Mouse (Mus musculus): ENCODE measurements around the gene Ndp. TPM values are rescaled to one million over a fixed set of nuclear protein-coding genes. Genes with fewer than 3 reads are reported as not detected.

The Ndp gene
- total RNA-seq (2021) = 1 to 10 TPM; 6.6 to 9.1 TPM

DNA sequence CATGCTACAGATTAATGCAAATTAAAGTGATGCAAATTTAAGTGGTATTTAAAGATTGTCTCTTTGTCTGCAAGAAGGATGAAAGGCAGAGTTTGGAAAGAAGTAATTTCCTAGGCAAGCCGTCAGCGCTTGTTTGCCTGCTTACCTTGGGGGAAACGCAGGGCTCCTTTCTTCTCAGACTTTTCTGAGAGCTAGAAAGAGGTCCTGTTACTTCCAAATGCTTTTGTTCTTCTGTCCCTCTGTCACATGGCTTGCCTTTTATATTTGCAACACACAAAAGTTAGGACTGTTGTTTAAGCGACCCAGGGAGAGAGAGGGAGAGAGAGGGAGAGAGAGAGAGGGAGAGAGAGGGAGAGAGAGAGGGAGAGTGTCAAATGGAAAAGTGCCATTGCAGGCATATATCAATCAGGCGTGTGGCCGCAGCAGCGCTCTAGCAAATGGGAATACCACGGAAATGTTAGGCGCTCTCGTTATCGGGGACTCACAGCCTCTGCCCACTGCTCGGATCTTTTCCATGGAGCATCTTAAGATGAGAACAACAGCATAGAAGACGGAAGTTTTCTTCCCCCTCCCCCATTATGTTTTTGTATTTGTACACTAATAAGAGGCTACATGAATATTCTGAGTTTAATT is at the start of gene Ndp:
Ndp (minus strand) TSS at position 534 of the 633 bp plus-strand sequence.
- no peak for DNase-seq
- intact Hi-C loops (cut with DNase I) = no loop called here

DNA sequence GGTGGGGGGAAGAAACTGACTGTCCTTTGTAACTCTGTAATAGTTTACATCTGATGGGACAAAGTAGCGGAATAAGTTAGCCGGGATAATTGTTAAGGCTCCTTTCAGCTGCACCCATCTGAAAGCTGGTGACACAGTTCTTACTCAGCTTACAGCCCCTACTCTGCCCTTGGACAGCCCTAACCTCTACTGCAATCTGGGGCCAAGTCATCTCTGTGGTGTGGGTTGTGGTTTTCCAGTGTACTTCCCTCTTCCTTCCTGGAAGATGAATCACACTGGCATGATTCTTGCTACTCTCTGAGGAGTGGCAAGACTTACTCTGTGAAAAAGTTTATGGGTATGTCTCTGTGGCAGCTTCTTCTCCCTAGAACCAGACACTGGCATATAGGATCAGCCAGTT is 43.2 kb upstream of the Ndp start:
- intact Hi-C loops (cut with DNase I) = no loop called here
- no peak for DNase-seq

- intact Hi-C loops (cut with DNase I) = no loop called here
Measured at GRCm38 (mm10) chrX:16918006-16918405, 6.4 kb upstream of the Ndp start.

GRCm38 (mm10) chrX:16913118-16913517 is 1.5 kb upstream of the Ndp start:
- DNase-seq = no peak
- intact Hi-C loops (cut with DNase I) = no loop called here

More at GRCm38 (mm10) chrX:16918006-16918405, 6.4 kb upstream of the Ndp start:
- no peak for DNase-seq

DNA sequence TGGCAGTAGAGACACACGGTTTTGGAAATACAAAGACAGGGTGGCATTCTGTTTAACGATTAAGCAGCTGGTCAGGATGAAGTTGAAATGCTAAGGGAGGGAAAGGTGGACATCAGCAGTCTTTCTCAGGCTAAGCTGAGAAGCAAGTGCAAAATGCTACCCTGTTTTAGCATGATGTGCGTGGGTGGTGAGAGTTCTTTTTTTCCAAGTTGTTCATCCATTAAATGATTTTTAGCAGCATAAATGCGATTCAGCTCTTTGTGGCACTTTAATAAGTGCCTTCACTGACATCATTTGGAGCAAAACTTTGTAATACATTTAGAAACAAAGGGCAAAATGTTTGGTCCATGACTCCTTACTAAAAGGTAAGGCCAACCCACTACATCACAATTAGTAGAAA is 337 bp upstream of the Ndp start:
- intact Hi-C loops (cut with DNase I) = no loop called here
- no peak for DNase-seq

GRCm38 (mm10) chrX:16910211-16911095 is 1.1 kb downstream of the Ndp start:
- DNase-seq = no peak
- intact Hi-C loops (cut with DNase I) = no loop called here

DNA sequence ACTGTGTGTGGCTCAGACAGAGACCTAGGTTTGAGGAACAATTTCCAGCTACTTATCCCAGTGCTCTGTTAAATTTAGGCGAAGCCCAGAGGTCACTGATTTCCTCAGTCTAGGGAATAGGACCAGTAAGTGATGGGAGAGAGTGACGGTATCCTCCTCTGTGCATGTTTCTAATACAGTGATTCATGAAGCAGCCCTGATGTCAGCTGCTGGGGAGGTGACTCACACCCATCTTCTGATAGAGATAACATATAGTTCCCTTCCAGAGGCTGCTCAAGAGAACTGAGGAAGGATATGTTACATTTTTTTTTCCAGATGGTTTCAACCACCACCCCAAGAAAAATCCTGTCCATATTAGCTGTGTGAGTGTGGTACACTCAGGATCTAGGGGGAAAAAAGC is 2.9 kb downstream of the Ndp start:
- DNase-seq = no peak
- intact Hi-C loops (cut with DNase I) = no loop called here

- intact Hi-C loops (cut with DNase I) = no loop called here
- DNase-seq = no peak
Measured at GRCm38 (mm10) chrX:16907554-16907953, 4.0 kb downstream of the Ndp start.

DNA sequence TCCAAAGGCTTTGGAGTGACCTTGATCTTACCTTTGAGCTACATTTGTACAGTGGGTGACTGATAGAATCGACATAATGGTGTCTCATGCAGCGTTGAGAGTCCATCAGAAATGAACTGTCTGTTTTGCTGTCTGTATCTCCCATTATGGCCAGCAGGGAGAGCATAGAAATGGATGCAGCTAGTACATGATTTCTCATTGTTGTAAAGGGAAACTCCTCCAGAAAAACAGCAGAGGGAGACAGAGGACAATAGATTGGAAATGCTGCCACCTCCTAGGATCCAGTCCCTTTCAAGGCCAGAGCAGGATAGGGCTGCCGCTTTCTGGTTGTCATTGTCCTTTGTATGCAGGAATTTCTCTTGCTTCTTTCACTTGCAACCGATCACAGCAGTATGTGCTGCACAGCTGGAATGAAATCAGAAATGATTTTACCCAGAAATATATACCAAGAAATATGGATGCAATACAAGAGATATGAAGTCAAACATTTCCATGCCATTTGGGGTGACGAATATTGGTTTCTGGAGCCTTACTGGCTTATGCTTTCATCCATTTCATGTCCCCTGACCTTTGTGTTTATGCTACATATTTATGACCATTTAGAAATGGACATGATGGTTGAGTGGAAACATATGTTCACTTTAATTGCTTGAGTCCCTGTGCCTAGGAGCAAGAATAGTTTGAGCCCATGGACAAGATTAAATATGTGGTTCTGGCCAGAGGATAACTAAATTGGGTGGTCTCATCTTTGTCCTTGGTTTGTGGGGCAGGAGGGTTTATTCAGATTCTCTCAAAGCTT is 17.0 kb downstream of the Ndp start:
- DNase-seq = no peak
- intact Hi-C loops (cut with DNase I) = loop anchor here (5.0 to 10.0 kb wide), 2 partner anchors 318 to 1360 kb away; no protein-coding TSS in a partner anchor

GRCm38 (mm10) chrX:16867640-16868314 is 43.8 kb downstream of the Ndp start:
- intact Hi-C loops (cut with DNase I) = no loop called here
- no peak for DNase-seq

DNA sequence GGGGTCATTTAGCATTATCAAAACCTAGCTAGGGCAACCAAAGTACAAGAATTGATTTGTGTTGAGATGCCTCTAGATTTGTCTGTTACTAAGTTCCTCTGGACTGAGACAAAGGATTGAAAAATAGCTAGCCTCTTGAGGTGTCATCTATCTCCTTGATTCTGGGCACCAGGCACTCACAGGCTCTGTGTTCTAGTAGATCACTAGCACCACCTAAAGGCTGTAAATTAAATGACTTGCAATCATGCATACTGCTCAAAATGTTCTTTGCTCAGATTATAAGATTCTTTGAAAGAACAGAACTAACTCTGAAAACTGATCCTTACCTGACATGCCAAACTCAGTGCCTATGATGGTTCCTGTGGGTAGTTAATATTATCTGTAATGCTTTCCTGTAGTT is 51.3 kb downstream of the Ndp start:
- intact Hi-C loops (cut with DNase I) = no loop called here
- DNase-seq = no peak

GRCm38 (mm10) chrX:16846034-16846433 is 65.5 kb downstream of the Ndp start:
- no peak for DNase-seq
- intact Hi-C loops (cut with DNase I) = no loop called here

DNA sequence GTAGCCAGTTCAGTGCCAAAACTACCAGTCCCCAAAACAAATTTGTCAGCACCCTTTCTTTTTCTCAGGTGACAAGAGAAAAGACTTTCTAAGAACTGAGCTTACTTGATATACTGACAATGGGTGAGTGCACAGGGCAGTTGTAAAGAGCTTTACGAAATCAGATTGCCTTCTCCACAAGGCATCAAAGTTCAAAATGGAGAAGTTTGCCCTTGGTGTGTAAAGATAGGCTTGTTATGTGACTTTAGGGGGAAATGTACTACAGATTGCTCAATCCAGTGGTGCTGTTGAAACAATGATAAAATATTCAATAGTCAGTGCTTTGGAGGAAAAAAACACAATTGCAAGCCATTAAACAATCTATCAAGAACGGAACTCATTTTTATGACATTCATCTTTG is 70.1 kb downstream of the Ndp start:
- intact Hi-C loops (cut with DNase I) = no loop called here
- no peak for DNase-seq

- DNase-seq = no peak
Measured at GRCm38 (mm10) chrX:16837293-16837692, 74.3 kb downstream of the Ndp start.

GRCm38 (mm10) chrX:16836488-16837082 is 75.0 kb downstream of the Ndp start:
- intact Hi-C loops (cut with DNase I) = no loop called here

More at GRCm38 (mm10) chrX:16837293-16837692, 74.3 kb downstream of the Ndp start:
- intact Hi-C loops (cut with DNase I) = no loop called here

More at GRCm38 (mm10) chrX:16836488-16837082, 75.0 kb downstream of the Ndp start:
- DNase-seq = no peak

Other genes starting within 250 kb of the Ndp start
- 1 to 10 TPM; 3.9 to 4.0 TPM for gene Maob, start 94.4 kb downstream of the Ndp start, total RNA-seq (2021)